Mouse (Mus musculus): Measurements from ENCODE around the gene Sync.

The Sync gene

GRCm38 (mm10) chr4:129287472-129287981, at the start of gene Sync:
Sync (plus strand) TSS chr4:129287617.
- H3K36me3 ChIP-seq (ENCODE audit: control insufficient read depth, insufficient read depth, low read length, poor library complexity, severe bottlenecking), result no peaks in the 10 kb centered on the region
- H3K27me3 ChIP-seq (ENCODE audit: control insufficient read depth, insufficient read depth, low read length, poor library complexity, severe bottlenecking), result no peaks in the 10 kb centered on the region; the same call in 1 of the 2 replicates
- DNase-seq (ENCODE audit: low read depth, low spot score), result no peak

GRCm38 (mm10) chr4:129237843-129238441, 49.5 kb upstream of the Sync start:
- H3K27me3 ChIP-seq (ENCODE audit: control insufficient read depth, insufficient read depth, low read length, poor library complexity, severe bottlenecking), result no peaks in the 10 kb centered on the region
- DNase-seq (ENCODE audit: low read depth, low spot score), result no peak
- H3K36me3 ChIP-seq (ENCODE audit: control insufficient read depth, insufficient read depth, low read length, poor library complexity, severe bottlenecking), result no peaks in the 10 kb centered on the region

GRCm38 (mm10) chr4:129238579-129239016, 48.8 kb upstream of the Sync start:
- peak; percentile 10 for DNase-seq (ENCODE audit: low read depth, low spot score)
- H3K27me3 ChIP-seq (ENCODE audit: control insufficient read depth, insufficient read depth, low read length, poor library complexity, severe bottlenecking), result no peaks in the 10 kb centered on the region
- no peaks in the 10 kb centered on the region for H3K36me3 ChIP-seq (ENCODE audit: control insufficient read depth, insufficient read depth, low read length, poor library complexity, severe bottlenecking)

- DNase-seq (ENCODE audit: low read depth, low spot score), result peak; percentile 50
- Histone ChIP-seq H3K27me3 (ENCODE audit: control insufficient read depth, insufficient read depth, low read length, poor library complexity, severe bottlenecking) (no peaks in the 10 kb centered on the region), H3K36me3 (ENCODE audit: control insufficient read depth, insufficient read depth, low read length, poor library complexity, severe bottlenecking) (no peaks in the 10 kb centered on the region)
Measured at GRCm38 (mm10) chr4:129239075-129239474, 48.3 kb upstream of the Sync start.

GRCm38 (mm10) chr4:129241898-129242297, 45.5 kb upstream of the Sync start:
- no peak for DNase-seq (ENCODE audit: low read depth, low spot score)
- Histone ChIP-seq H3K27me3 (ENCODE audit: control insufficient read depth, insufficient read depth, low read length, poor library complexity, severe bottlenecking) (no peaks in the 10 kb centered on the region), H3K36me3 (ENCODE audit: control insufficient read depth, insufficient read depth, low read length, poor library complexity, severe bottlenecking) (no peaks in the 10 kb centered on the region)

- H3K27me3 ChIP-seq (ENCODE audit: control insufficient read depth, insufficient read depth, low read length, poor library complexity, severe bottlenecking), result no peaks in the 10 kb centered on the region
- no peak for DNase-seq (ENCODE audit: low read depth, low spot score)
- no peaks in the 10 kb centered on the region; the same call in 1 of the 2 replicates for H3K36me3 ChIP-seq (ENCODE audit: control insufficient read depth, insufficient read depth, low read length, poor library complexity, severe bottlenecking)
Measured at GRCm38 (mm10) chr4:129242327-129242726, 45.1 kb upstream of the Sync start.

GRCm38 (mm10) chr4:129242761-129243160, 44.7 kb upstream of the Sync start:
- H3K36me3 ChIP-seq (ENCODE audit: control insufficient read depth, insufficient read depth, low read length, poor library complexity, severe bottlenecking), result no peaks in the 10 kb centered on the region; the same call in 1 of the 2 replicates

GRCm38 (mm10) chr4:129244802-129245201, 42.6 kb upstream of the Sync start:
- DNase-seq (ENCODE audit: low read depth, low spot score), result no peak
- Histone ChIP-seq H3K27me3 (ENCODE audit: control insufficient read depth, insufficient read depth, low read length, poor library complexity, severe bottlenecking) (no peaks in the 10 kb centered on the region; the same call in 1 of the 2 replicates), H3K36me3 (ENCODE audit: control insufficient read depth, insufficient read depth, low read length, poor library complexity, severe bottlenecking) (no peaks in the 10 kb centered on the region; the same call in 1 of the 2 replicates)

More at GRCm38 (mm10) chr4:129242761-129243160, 44.7 kb upstream of the Sync start:
- no peaks in the 10 kb centered on the region for H3K27me3 ChIP-seq (ENCODE audit: control insufficient read depth, insufficient read depth, low read length, poor library complexity, severe bottlenecking)
- DNase-seq (ENCODE audit: low read depth, low spot score), result no peak

- no peak for DNase-seq (ENCODE audit: low read depth, low spot score)
- no peaks in the 10 kb centered on the region; the same call in 1 of the 2 replicates for H3K27me3 ChIP-seq (ENCODE audit: control insufficient read depth, insufficient read depth, low read length, poor library complexity, severe bottlenecking)
- H3K36me3 ChIP-seq (ENCODE audit: control insufficient read depth, insufficient read depth, low read length, poor library complexity, severe bottlenecking), result no peaks in the 10 kb centered on the region; the same call in 1 of the 2 replicates
Measured at GRCm38 (mm10) chr4:129246360-129247301, 40.8 kb upstream of the Sync start.

GRCm38 (mm10) chr4:129247381-129248242, 39.8 kb upstream of the Sync start:
- no peaks in the 10 kb centered on the region; the same call in 1 of the 2 replicates for H3K36me3 ChIP-seq (ENCODE audit: control insufficient read depth, insufficient read depth, low read length, poor library complexity, severe bottlenecking)
- no peaks in the 10 kb centered on the region; the same call in 1 of the 2 replicates for H3K27me3 ChIP-seq (ENCODE audit: control insufficient read depth, insufficient read depth, low read length, poor library complexity, severe bottlenecking)
- no peak for DNase-seq (ENCODE audit: low read depth, low spot score)

GRCm38 (mm10) chr4:129248243-129248767, 39.1 kb upstream of the Sync start:
- Histone ChIP-seq H3K27me3 (ENCODE audit: control insufficient read depth, insufficient read depth, low read length, poor library complexity, severe bottlenecking) (no peaks in the 10 kb centered on the region; the same call in 1 of the 2 replicates), H3K36me3 (ENCODE audit: control insufficient read depth, insufficient read depth, low read length, poor library complexity, severe bottlenecking) (no peaks in the 10 kb centered on the region; the same call in 1 of the 2 replicates)
- DNase-seq (ENCODE audit: low read depth, low spot score), result no peak

GRCm38 (mm10) chr4:129249288-129249687, 38.1 kb upstream of the Sync start:
- no peak for DNase-seq (ENCODE audit: low read depth, low spot score)
- no peaks in the 10 kb centered on the region; the same call in 1 of the 2 replicates for H3K27me3 ChIP-seq (ENCODE audit: control insufficient read depth, insufficient read depth, low read length, poor library complexity, severe bottlenecking)
- no peaks in the 10 kb centered on the region; the same call in 1 of the 2 replicates for H3K36me3 ChIP-seq (ENCODE audit: control insufficient read depth, insufficient read depth, low read length, poor library complexity, severe bottlenecking)

GRCm38 (mm10) chr4:129250759-129251481, 36.5 kb upstream of the Sync start:
- H3K27me3 ChIP-seq (ENCODE audit: control insufficient read depth, insufficient read depth, low read length, poor library complexity, severe bottlenecking), result no peaks in the 10 kb centered on the region; the same call in 1 of the 2 replicates
- no peak for DNase-seq (ENCODE audit: low read depth, low spot score)

More at GRCm38 (mm10) chr4:129250759-129251481, 36.5 kb upstream of the Sync start:
- no peaks in the 10 kb centered on the region; the same call in 1 of the 2 replicates for H3K36me3 ChIP-seq (ENCODE audit: control insufficient read depth, insufficient read depth, low read length, poor library complexity, severe bottlenecking)

Measured in splenic B cell, adult 2 months (primary cell).